Mouse (Mus musculus): ENCODE results near the gene Rplp2. TPM values are rescaled to one million over a fixed set of nuclear protein-coding genes. Genes with fewer than 3 reads are reported as not detected.

Gene Rplp2
- polyA plus RNA-seq, 1 experiment from 2014 or later: 1,250 TPM

- WGBS: 73% methylated on average over 7 of the region's 7 CpGs
- H3K27me3 ChIP-seq (ENCODE audit: control insufficient read depth, insufficient read depth, low read length): 0 out of 2 replicates have a peak, but pooled peaks cover 3% of the 10 kb centered on the region
- H3K9me3 ChIP-seq (replicated peaks; ENCODE audit: control insufficient read depth, low read length): no peaks in the 10 kb centered on the region
- H3K4me1 ChIP-seq (ENCODE audit: control insufficient read depth, insufficient read depth, low read length): peaks cover 12% of the 10 kb centered on the region
- no peak overlapping the region for H3K27ac ChIP-seq (ENCODE audit: low read length)
- H3K4me2 ChIP-seq (ENCODE audit: low read depth, low read length): no peak overlapping the region
- H3K9ac ChIP-seq (ENCODE audit: low read length): no peak overlapping the region
- H3K36me3 ChIP-seq (ENCODE audit: control insufficient read depth, insufficient read depth, low read length): 0 out of 2 replicates have a peak, but pooled peaks cover 3% of the 10 kb centered on the region
- no peak for ATAC-seq (ENCODE audit: insufficient read depth, low FRiP score)
- no peak overlapping the region for H3K4me3 ChIP-seq (replicated peaks; ENCODE audit: low read length)
Observed at GRCm38 (mm10) chr7:141487141-141487540, 40.0 kb downstream of the Rplp2 start.

DNA sequence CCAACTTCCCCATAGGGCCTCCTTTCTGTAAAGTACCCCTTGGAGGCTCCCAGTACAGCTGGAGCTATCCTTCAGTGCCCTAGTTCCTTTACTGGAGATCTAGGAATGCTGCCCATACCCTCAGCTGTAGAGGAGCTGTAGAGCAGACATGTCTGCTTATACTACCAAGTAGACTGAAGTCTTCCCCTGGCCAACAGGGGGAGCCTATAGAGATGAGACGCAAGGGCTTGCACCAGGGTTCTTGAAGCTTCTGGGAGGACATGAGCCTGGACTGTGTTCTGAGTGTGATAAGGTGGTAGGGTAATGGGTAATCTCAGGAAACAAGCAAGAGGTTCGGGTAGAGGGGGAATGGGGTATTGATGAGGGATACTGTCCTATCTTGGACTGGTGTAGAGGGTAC, 44.0 kb downstream of the Rplp2 start:
- Histone ChIP-seq H3K36me3 (ENCODE audit: control insufficient read depth, insufficient read depth, low read length) (0 out of 2 replicates have a peak, but pooled peaks cover 9% of the 10 kb centered on the region), H3K27me3 (ENCODE audit: control insufficient read depth, insufficient read depth, low read length) (no peaks in the 10 kb centered on the region), H3K4me2 (ENCODE audit: low read depth, low read length) (no peak overlapping the region), H3K4me3 (replicated peaks; ENCODE audit: low read length) (no peak overlapping the region), H3K9ac (ENCODE audit: low read length) (no peak overlapping the region), H3K4me1 (ENCODE audit: control insufficient read depth, insufficient read depth, low read length) (no peaks in the 10 kb centered on the region), H3K9me3 (replicated peaks; ENCODE audit: control insufficient read depth, low read length) (no peaks in the 10 kb centered on the region), H3K27ac (ENCODE audit: low read length) (no peak overlapping the region)
- ATAC-seq (ENCODE audit: insufficient read depth, low FRiP score): no peak
- WGBS: 72% methylated on average over 2 of the region's 2 CpGs

GRCm38 (mm10) chr7:141492738-141493137, 45.6 kb downstream of the Rplp2 start:
- ATAC-seq (ENCODE audit: insufficient read depth, low FRiP score): no peak
- Histone ChIP-seq H3K4me1 (ENCODE audit: control insufficient read depth, insufficient read depth, low read length) (no peaks in the 10 kb centered on the region), H3K9me3 (replicated peaks; ENCODE audit: control insufficient read depth, low read length) (no peaks in the 10 kb centered on the region), H3K27ac (ENCODE audit: low read length) (no peak overlapping the region), H3K4me3 (replicated peaks; ENCODE audit: low read length) (no peak overlapping the region), H3K9ac (ENCODE audit: low read length) (no peak overlapping the region), H3K27me3 (ENCODE audit: control insufficient read depth, insufficient read depth, low read length) (no peaks in the 10 kb centered on the region), H3K4me2 (ENCODE audit: low read depth, low read length) (no peak overlapping the region), H3K36me3 (ENCODE audit: control insufficient read depth, insufficient read depth, low read length) (0 out of 2 replicates have a peak, but pooled peaks cover 9% of the 10 kb centered on the region)
- WGBS: 88% methylated on average over 5 of the region's 5 CpGs

GRCm38 (mm10) chr7:141493729-141494128, 46.6 kb downstream of the Rplp2 start:
- 75% methylated on average over 1 of the region's 1 CpGs for WGBS
- Histone ChIP-seq H3K9me3 (replicated peaks; ENCODE audit: control insufficient read depth, low read length) (no peaks in the 10 kb centered on the region), H3K4me2 (ENCODE audit: low read depth, low read length) (no peak overlapping the region), H3K4me3 (replicated peaks; ENCODE audit: low read length) (no peak overlapping the region), H3K27ac (ENCODE audit: low read length) (no peak overlapping the region), H3K27me3 (ENCODE audit: control insufficient read depth, insufficient read depth, low read length) (no peaks in the 10 kb centered on the region), H3K9ac (ENCODE audit: low read length) (no peak overlapping the region), H3K36me3 (ENCODE audit: control insufficient read depth, insufficient read depth, low read length) (0 out of 2 replicates have a peak, but pooled peaks cover 9% of the 10 kb centered on the region), H3K4me1 (ENCODE audit: control insufficient read depth, insufficient read depth, low read length) (no peaks in the 10 kb centered on the region)
- no peak for ATAC-seq (ENCODE audit: insufficient read depth, low FRiP score)

- Histone ChIP-seq H3K27me3 (ENCODE audit: control insufficient read depth, insufficient read depth, low read length) (no peaks in the 10 kb centered on the region), H3K27ac (ENCODE audit: low read length) (no peak overlapping the region), H3K36me3 (ENCODE audit: control insufficient read depth, insufficient read depth, low read length) (0 out of 2 replicates have a peak, but pooled peaks cover 7% of the 10 kb centered on the region), H3K4me1 (ENCODE audit: control insufficient read depth, insufficient read depth, low read length) (no peaks in the 10 kb centered on the region), H3K4me3 (replicated peaks; ENCODE audit: low read length) (no peak overlapping the region), H3K9ac (ENCODE audit: low read length) (no peak overlapping the region), H3K9me3 (replicated peaks; ENCODE audit: control insufficient read depth, low read length) (no peaks in the 10 kb centered on the region), H3K4me2 (ENCODE audit: low read depth, low read length) (no peak overlapping the region)
- no peak for ATAC-seq (ENCODE audit: insufficient read depth, low FRiP score)
- 78% methylated on average over 2 of the region's 2 CpGs for WGBS
Observed at GRCm38 (mm10) chr7:141495379-141495778, 48.2 kb downstream of the Rplp2 start.

- Histone ChIP-seq H3K4me3 (replicated peaks; ENCODE audit: low read length) (no peak overlapping the region), H3K9me3 (replicated peaks; ENCODE audit: control insufficient read depth, low read length) (no peaks in the 10 kb centered on the region), H3K27ac (ENCODE audit: low read length) (no peak overlapping the region), H3K4me2 (ENCODE audit: low read depth, low read length) (no peak overlapping the region), H3K4me1 (ENCODE audit: control insufficient read depth, insufficient read depth, low read length) (no peaks in the 10 kb centered on the region), H3K9ac (ENCODE audit: low read length) (no peak overlapping the region), H3K27me3 (ENCODE audit: control insufficient read depth, insufficient read depth, low read length) (no peaks in the 10 kb centered on the region), H3K36me3 (ENCODE audit: control insufficient read depth, insufficient read depth, low read length) (0 out of 2 replicates have a peak, but pooled peaks cover 7% of the 10 kb centered on the region)
- ATAC-seq (ENCODE audit: insufficient read depth, low FRiP score): no peak
- 74% methylated on average over 4 of the region's 4 CpGs for WGBS
Observed at GRCm38 (mm10) chr7:141495940-141496339, 48.8 kb downstream of the Rplp2 start.

DNA sequence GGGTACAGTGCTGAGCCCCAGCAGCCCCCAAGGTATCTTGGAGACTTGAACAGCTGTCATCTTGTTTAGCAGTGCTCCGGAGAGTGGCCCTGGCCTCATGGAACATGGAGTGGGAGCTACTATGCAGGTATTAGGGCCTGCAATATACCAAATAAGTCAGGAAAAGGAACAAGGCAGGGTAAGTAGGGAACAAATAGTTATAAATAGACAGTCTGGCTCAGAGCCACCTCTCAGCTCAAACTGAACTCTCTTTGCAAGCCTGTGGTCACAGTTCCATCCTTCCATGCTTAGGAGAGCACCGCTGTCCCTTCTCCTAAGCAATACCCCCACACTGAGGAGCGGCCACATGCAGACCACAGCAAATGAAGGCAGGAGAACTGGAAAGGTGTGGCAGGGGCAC, 50.4 kb downstream of the Rplp2 start:
- Histone ChIP-seq H3K27me3 (ENCODE audit: control insufficient read depth, insufficient read depth, low read length) (no peaks in the 10 kb centered on the region), H3K4me1 (ENCODE audit: control insufficient read depth, insufficient read depth, low read length) (no peaks in the 10 kb centered on the region), H3K36me3 (ENCODE audit: control insufficient read depth, insufficient read depth, low read length) (0 out of 2 replicates have a peak, but pooled peaks cover 4% of the 10 kb centered on the region), H3K9me3 (replicated peaks; ENCODE audit: control insufficient read depth, low read length) (no peaks in the 10 kb centered on the region), H3K4me2 (ENCODE audit: low read depth, low read length) (no peak overlapping the region), H3K9ac (ENCODE audit: low read length) (no peak overlapping the region), H3K27ac (ENCODE audit: low read length) (no peak overlapping the region), H3K4me3 (replicated peaks; ENCODE audit: low read length) (no peak overlapping the region)
- ATAC-seq (ENCODE audit: insufficient read depth, low FRiP score): no peak
- 84% methylated on average over 3 of the region's 3 CpGs for WGBS

Other genes starting within 250 kb of the Rplp2 start
- gene Lmntd2, start 233.3 kb upstream of the Rplp2 start, polyA plus RNA-seq (2015; fragmentation: Nextera tagmentation; extraction: Ambion mirVana): 4.8 and 6.3 TPM in 2 replicates
- gene Rassf7, start 231.5 kb upstream of the Rplp2 start, polyA plus RNA-seq (2015; fragmentation: Nextera tagmentation; extraction: Ambion mirVana): 82.3 and 104 TPM in 2 replicates
- gene Phrf1, start 218.6 kb upstream of the Rplp2 start, polyA plus RNA-seq (2015; fragmentation: Nextera tagmentation; extraction: Ambion mirVana): 57.6 and 67.7 TPM in 2 replicates
- 3.5 and 3.6 TPM in 2 replicates for gene Irf7, start 180.9 kb upstream of the Rplp2 start, polyA plus RNA-seq (2015; fragmentation: Nextera tagmentation; extraction: Ambion mirVana)
- 16.0 and 17.0 TPM in 2 replicates for gene Cdhr5, start 170.6 kb upstream of the Rplp2 start, polyA plus RNA-seq (2015; fragmentation: Nextera tagmentation; extraction: Ambion mirVana)
- 23.2 and 24.8 TPM in 2 replicates for gene Sct, start 168.2 kb upstream of the Rplp2 start, polyA plus RNA-seq (2015; fragmentation: Nextera tagmentation; extraction: Ambion mirVana)
- 0.18 TPM in 1 of 2 replicates, not detected in the other for gene Drd4, start 155.4 kb upstream of the Rplp2 start, polyA plus RNA-seq (2015; fragmentation: Nextera tagmentation; extraction: Ambion mirVana)
- 61.3 and 64.3 TPM in 2 replicates for gene Deaf1, start 119.7 kb upstream of the Rplp2 start, polyA plus RNA-seq (2015; fragmentation: Nextera tagmentation; extraction: Ambion mirVana)
- 35.9 and 36.5 TPM in 2 replicates for gene Tmem80, start 119.6 kb upstream of the Rplp2 start, polyA plus RNA-seq (2015; fragmentation: Nextera tagmentation; extraction: Ambion mirVana)
- gene Eps8l2, start 108.5 kb upstream of the Rplp2 start, polyA plus RNA-seq (2015; fragmentation: Nextera tagmentation; extraction: Ambion mirVana): 79.4 and 108 TPM in 2 replicates
- gene Taldo1, start 55.2 kb upstream of the Rplp2 start, polyA plus RNA-seq (2015; fragmentation: Nextera tagmentation; extraction: Ambion mirVana): 399 and 400 TPM in 2 replicates
- gene Gatd1, start 33.2 kb upstream of the Rplp2 start, polyA plus RNA-seq (2015; fragmentation: Nextera tagmentation; extraction: Ambion mirVana): 45.8 and 48.1 TPM in 2 replicates
- gene Cend1, start 17.9 kb upstream of the Rplp2 start, polyA plus RNA-seq (2015; fragmentation: Nextera tagmentation; extraction: Ambion mirVana): 2.6 and 3.8 TPM in 2 replicates
- 29.4 and 32.3 TPM in 2 replicates for gene Slc25a22, start 9.5 kb upstream of the Rplp2 start, polyA plus RNA-seq (2015; fragmentation: Nextera tagmentation; extraction: Ambion mirVana)
- 7.6 and 8.2 TPM in 2 replicates for gene Pidd1, start 3.3 kb upstream of the Rplp2 start, polyA plus RNA-seq (2015; fragmentation: Nextera tagmentation; extraction: Ambion mirVana)
- 34.0 and 38.5 TPM in 2 replicates for gene Pnpla2, start 7.8 kb downstream of the Rplp2 start, polyA plus RNA-seq (2015; fragmentation: Nextera tagmentation; extraction: Ambion mirVana)
- 21.4 and 25.3 TPM in 2 replicates for gene Cracr2b, start 13.7 kb downstream of the Rplp2 start, polyA plus RNA-seq (2015; fragmentation: Nextera tagmentation; extraction: Ambion mirVana)
- 39.1 and 40.3 TPM in 2 replicates for gene Cd151, start 20.0 kb downstream of the Rplp2 start, polyA plus RNA-seq (2015; fragmentation: Nextera tagmentation; extraction: Ambion mirVana)
- 62.4 and 63.1 TPM in 2 replicates for gene Polr2l, start 27.8 kb downstream of the Rplp2 start, polyA plus RNA-seq (2015; fragmentation: Nextera tagmentation; extraction: Ambion mirVana)
- gene Tspan4, start 27.9 kb downstream of the Rplp2 start, polyA plus RNA-seq (2015; fragmentation: Nextera tagmentation; extraction: Ambion mirVana): 67.4 and 69.6 TPM in 2 replicates
- 54.0 and 60.5 TPM in 2 replicates for gene Chid1, start 92.5 kb downstream of the Rplp2 start, polyA plus RNA-seq (2015; fragmentation: Nextera tagmentation; extraction: Ambion mirVana)
- gene Ap2a2, start 114.8 kb downstream of the Rplp2 start, polyA plus RNA-seq (2015; fragmentation: Nextera tagmentation; extraction: Ambion mirVana): 86.0 and 91.0 TPM in 2 replicates
- 3.8 and 6.3 TPM in 2 replicates for gene Muc6, start 207.9 kb downstream of the Rplp2 start, polyA plus RNA-seq (2015; fragmentation: Nextera tagmentation; extraction: Ambion mirVana)
- 2.5 and 3.2 TPM in 2 replicates for gene Muc2, start 243.0 kb downstream of the Rplp2 start, polyA plus RNA-seq (2015; fragmentation: Nextera tagmentation; extraction: Ambion mirVana)

Measured in stomach, embryonic 16.5 days (tissue).